Mouse (Mus musculus) heart, adult 2 months (tissue): Measurements from ENCODE around the gene Cnot1.

Source experiments
- CTCF ChIP-seq: fragments of 200-600 bp; IDR thresholded peaks from 2 replicates; pipeline ENCODE4 v1.8.1; 2022; ENCODE audit warnings: antibody characterized with exemption, mild to moderate bottlenecking, moderate library complexity
- EP300 ChIP-seq: fragments of 200-500 bp; IDR thresholded peaks from 2 replicates; pipeline ENCODE4 v1.6.1; 2011; ENCODE audit warnings: low read depth, low read length, control low read depth; ENCODE audit not compliant: insufficient read depth

DNA sequence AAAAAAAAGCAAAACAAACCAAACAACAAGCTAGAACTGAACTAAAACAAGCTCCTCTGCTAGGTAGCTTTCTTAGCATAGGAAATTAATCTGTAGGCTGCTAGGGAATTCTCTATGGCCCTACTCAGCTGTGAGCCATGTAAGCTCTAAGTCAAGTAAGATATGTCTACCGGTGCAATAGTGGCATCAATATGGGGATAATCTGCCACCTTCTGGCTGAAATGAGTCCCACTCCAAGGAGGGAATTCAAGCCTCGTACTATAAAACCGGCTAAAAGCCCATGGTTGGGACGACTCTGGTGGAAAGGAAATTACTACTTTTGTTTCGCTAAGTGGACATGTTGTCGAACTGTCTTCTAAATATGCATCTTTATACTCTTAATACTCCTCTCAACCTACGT, 68.7 kb downstream of the Cnot1 start:
- TF ChIP-seq CTCF (peak; percentile 54), EP300 (no peak)
